Mouse (Mus musculus) NIH3T3 (cell line): ENCODE data around the gene E030018B13Rik.

ENCODE experiments used
- DNase-seq: peaks from one replicate; pipeline ENCODE4 v3.0.0-alpha.2; 2012; ENCODE audit warnings: low read depth

E030018B13Rik gene

DNA sequence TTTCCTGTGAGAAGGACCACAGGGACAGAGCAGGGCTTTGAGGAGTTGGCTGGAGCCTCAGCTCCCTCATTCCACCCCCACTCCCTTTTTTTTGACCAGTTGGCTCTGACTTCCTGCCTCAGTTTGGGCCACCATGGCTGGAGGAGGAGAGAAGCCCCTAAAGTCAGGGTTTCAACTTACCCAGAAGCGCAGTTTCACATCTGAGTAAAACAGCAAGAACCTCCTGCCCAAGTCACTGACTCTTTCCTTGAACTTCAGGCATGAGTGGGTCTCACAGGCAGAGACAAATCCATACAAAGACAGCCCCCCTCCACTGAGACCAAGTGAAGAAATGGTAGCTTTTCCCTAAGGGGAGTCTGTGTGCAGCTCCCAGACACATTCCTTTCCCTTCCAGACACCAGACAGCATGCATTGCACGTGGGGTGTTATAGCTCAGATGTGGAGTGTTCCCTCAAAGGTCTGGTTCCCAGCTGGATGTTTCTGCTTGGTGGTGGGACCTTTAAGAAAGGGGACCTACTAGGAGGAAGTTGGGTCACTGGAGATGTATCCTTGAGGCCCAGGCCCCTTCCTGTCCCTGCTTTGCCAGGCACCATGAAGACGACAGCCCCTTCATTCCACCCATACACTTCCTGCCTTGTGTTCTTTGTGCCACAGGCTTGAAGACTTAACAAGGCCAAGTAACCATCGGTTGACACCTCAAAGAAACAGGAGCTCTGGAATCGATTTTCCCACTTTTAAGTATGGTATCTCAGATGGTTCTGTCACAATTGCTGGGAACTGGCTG lies 49.2 kb downstream of the E030018B13Rik start:
- DNase-seq = no peak

DNA sequence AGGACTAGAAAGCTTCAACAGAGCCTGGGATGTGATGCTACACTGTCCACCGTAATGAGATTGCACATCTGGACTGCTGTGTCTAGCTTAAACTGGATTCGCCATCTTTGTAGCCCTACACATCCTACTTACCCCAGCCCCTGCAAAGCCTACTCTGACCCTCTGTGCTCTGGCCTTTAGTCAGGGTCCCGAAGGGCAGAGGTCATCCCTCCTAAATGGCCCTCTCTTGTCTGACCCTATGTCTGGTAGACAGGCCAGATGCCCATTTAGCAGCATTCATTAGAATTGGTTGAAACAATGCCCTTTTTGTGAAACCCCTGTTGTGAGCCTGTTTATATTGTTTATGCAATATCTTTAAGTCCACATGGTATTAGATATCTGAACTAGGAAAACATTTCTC lies 53.3 kb downstream of the E030018B13Rik start:
- DNase-seq = no peak
